ENCODE assay signal across 16 mouse cellular contexts in genomic region chr8:115524713-115525112, GRCm38 (mm10).
A peak's percentile ranks its signal among the peaks of the same experiment; 100 is the strongest.
DNase-seq lines count a peak whose midpoint lies in the region; ATAC-seq lines count a peak whose summit lies in the region.
"Had no signal": no experiment of that assay in that cellular context is flagged by ENCODE, and none has a peak within 500 bp of the region (broad histone marks: within the 10 kb centered on the region; RNA-seq: fewer than 3 reads in every experiment).

No protein-coding gene starts in this region.

- H3K4me1 ChIP-seq in intestine, embryonic 16.5 days (ENCODE audit: control insufficient read depth, insufficient read depth, low read length): peaks cover 4% of the 10 kb centered on the region; the same call in 1 of the 2 replicates
- H3K4me1 ChIP-seq in neural tube, embryonic 15.5 days: peaks cover 6% of the 10 kb centered on the region; the same call in 1 of the 2 replicates
- H3K4me1 ChIP-seq: hindbrain, embryonic 15.5 days had no signal

- WGBS in intestine, embryonic 16.5 days: 65% methylated on average over 8 of the region's 8 CpGs
- WGBS in neural tube, embryonic 15.5 days: 84% methylated on average over 8 of the region's 8 CpGs

- DNase-seq in gastrocnemius, postnatal 14 days: peak; percentile 29
- no peak for DNase-seq in gastrocnemius, adult 18-20 months (ENCODE audit: low spot score)
- DNase-seq in ovary, adult 18-20 months (ENCODE audit: low spot score): peak; percentile 62
- no peak for DNase-seq in ovary, postnatal 10 days (ENCODE audit: low spot score)
- no peak for DNase-seq in heart, postnatal 25 days (ENCODE audit: low spot score)
- DNase-seq: liver; lung, adult 2 months had no signal

- H3K4me2 ChIP-seq in intestine, embryonic 16.5 days (ENCODE audit: low read depth, low read length): no peak overlapping the region
- H3K4me2 ChIP-seq in neural tube, embryonic 15.5 days: no peak overlapping the region
- H3K4me2 ChIP-seq: heart, embryonic 15.5 days; hindbrain, embryonic 15.5 days; kidney, embryonic 15.5 days had no signal

- peak; percentile 76 for ATAC-seq in intestine, embryonic 16.5 days
- ATAC-seq in neural tube, embryonic 15.5 days (ENCODE audit: low FRiP score): no peak
- ATAC-seq: activated CD4-positive, CD25-positive, alpha-beta regulatory T cell, adult 4 months; forebrain, embryonic 16.5 days had no signal

- no peaks in the 10 kb centered on the region for H3K27me3 ChIP-seq in intestine, embryonic 16.5 days (replicated peaks; ENCODE audit: control insufficient read depth, insufficient read depth, low read length)
- no peaks in the 10 kb centered on the region for H3K27me3 ChIP-seq in neural tube, embryonic 15.5 days (replicated peaks)
- H3K27me3 ChIP-seq: heart, embryonic 15.5 days; hindbrain, embryonic 15.5 days; kidney, embryonic 15.5 days had no signal

- intact Hi-C loops in gastrocnemius, postnatal 14 days (cut with DNase I; ENCODE audit: low total_unique reads): no loop called here
- intact Hi-C loops in heart, postnatal 25 days (cut with DNase I): no loop called here

- H3K9me3 ChIP-seq in intestine, embryonic 16.5 days (ENCODE audit: control insufficient read depth, low read length): no peaks in the 10 kb centered on the region
- H3K9me3 ChIP-seq in neural tube, embryonic 15.5 days (replicated peaks): no peaks in the 10 kb centered on the region
- H3K9me3 ChIP-seq: heart, embryonic 15.5 days; hindbrain, embryonic 15.5 days; kidney, embryonic 15.5 days; midbrain, embryonic 10.5 days had no signal

- H3K4me3 ChIP-seq in intestine, embryonic 16.5 days (ENCODE audit: low read length): no peak overlapping the region
- no peak overlapping the region for H3K4me3 ChIP-seq in neural tube, embryonic 15.5 days (replicated peaks)
- H3K4me3 ChIP-seq: erythroblast, embryonic 14.5 days; heart, embryonic 15.5 days; hindbrain, embryonic 15.5 days; kidney, embryonic 15.5 days; midbrain, embryonic 10.5 days had no signal

- H3K36me3 ChIP-seq in intestine, embryonic 16.5 days (ENCODE audit: control insufficient read depth, insufficient read depth, low read length): no peaks in the 10 kb centered on the region
- H3K36me3 ChIP-seq in neural tube, embryonic 15.5 days: no peaks in the 10 kb centered on the region
- H3K36me3 ChIP-seq: heart, embryonic 15.5 days; hindbrain, embryonic 15.5 days; kidney, embryonic 15.5 days; midbrain, embryonic 10.5 days had no signal

- H3K27ac ChIP-seq in intestine, embryonic 16.5 days (ENCODE audit: low read length): peak overlapping the region; percentile 30
- no peak overlapping the region for H3K27ac ChIP-seq in neural tube, embryonic 15.5 days (replicated peaks)
- H3K27ac ChIP-seq: heart, embryonic 15.5 days; hindbrain, embryonic 15.5 days; kidney, embryonic 15.5 days; midbrain, embryonic 10.5 days had no signal

- H3K9ac ChIP-seq in intestine, embryonic 16.5 days (ENCODE audit: low read depth, low read length): no peak overlapping the region
- no peak overlapping the region for H3K9ac ChIP-seq in neural tube, embryonic 15.5 days (replicated peaks)
- H3K9ac ChIP-seq: heart, embryonic 15.5 days; hindbrain, embryonic 15.5 days; kidney, embryonic 15.5 days had no signal

Comparison
In these comparisons a context has a peak if more than half of its experiments do, and no peak if none do; other contexts are left out.
1. DNase-seq: peak in gastrocnemius, postnatal 14 days (single experiment) and ovary, adult 18-20 months (single experiment); none in gastrocnemius, adult 18-20 months (single experiment), ovary, postnatal 10 days (single experiment) and heart, postnatal 25 days (single experiment).